Comparison of ENCODE assay signal across 9 mouse cellular contexts in the genomic region with DNA sequence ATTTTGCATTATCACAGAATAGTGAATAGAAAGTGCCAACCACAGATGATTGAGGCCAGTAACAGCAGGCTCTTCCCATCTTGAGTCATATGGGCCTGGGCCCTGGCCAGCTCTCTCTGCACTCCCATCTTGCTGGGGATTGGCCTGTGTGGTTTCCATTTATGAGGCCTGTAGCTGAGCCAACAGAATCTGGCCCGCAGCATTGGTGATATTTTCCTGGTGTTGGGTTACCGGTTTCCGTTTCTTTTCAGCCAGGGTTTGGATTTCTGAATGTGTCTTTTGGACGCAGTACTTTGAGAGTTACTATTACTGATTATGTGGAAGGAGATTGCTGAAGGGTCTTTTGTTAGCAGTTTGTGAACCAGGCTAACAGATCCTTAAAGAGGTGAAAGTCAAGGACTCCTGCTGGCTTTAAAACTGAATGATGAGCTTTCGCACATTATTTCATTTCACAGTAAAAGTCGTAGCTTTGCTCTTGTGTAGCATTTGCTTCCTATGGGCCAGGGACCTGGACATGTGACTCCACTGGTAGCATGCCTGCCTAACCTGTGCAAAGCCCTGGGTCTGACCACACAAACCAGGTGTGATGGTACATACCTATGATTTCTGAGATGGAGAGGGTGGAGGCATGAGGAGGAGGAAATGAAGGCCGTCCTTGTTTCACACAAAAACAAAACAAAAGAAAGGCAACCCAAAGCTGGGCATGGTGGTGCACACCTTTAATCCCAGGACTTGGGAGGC. TPM values are rescaled to one million over a fixed set of nuclear protein-coding genes. Genes with fewer than 3 reads are reported as not detected.
DNase-seq lines count a peak whose midpoint lies in the region; ATAC-seq and TF ChIP-seq lines count a peak whose summit lies in the region.
"Had no signal": no experiment of that assay in that cellular context is flagged by ENCODE, and none has a peak within 500 bp of the region (broad histone marks: within the 10 kb centered on the region; RNA-seq: fewer than 3 reads in every experiment).

No protein-coding gene starts in this region.

- no peak overlapping the region for H3K4me2 ChIP-seq in hindbrain, embryonic 12.5 days (replicated peaks)
- H3K4me2 ChIP-seq in hindbrain, embryonic 14.5 days (replicated peaks): no peak overlapping the region
- peak overlapping the region; percentile 24 for H3K4me2 ChIP-seq in forebrain, postnatal 0 days (ENCODE audit: low read depth)
- no peak overlapping the region for H3K4me2 ChIP-seq in kidney, postnatal 0 days (ENCODE audit: low read length)
- peak overlapping the region; percentile 98 for H3K4me2 ChIP-seq in myocyte (ENCODE audit: low read depth)
- H3K4me2 ChIP-seq: neural tube, embryonic 12.5 days had no signal

- H3K9me3 ChIP-seq in hindbrain, embryonic 12.5 days (replicated peaks): no peaks in the 10 kb centered on the region
- no peaks in the 10 kb centered on the region for H3K9me3 ChIP-seq in hindbrain, embryonic 14.5 days (ENCODE audit: control insufficient read depth, low read length)
- no peaks in the 10 kb centered on the region for H3K9me3 ChIP-seq in forebrain, postnatal 0 days (ENCODE audit: low read length)
- H3K9me3 ChIP-seq in kidney, postnatal 0 days (replicated peaks; ENCODE audit: low read length): no peaks in the 10 kb centered on the region
- H3K9me3 ChIP-seq: neural tube, embryonic 12.5 days had no signal

- ATAC-seq in hindbrain, embryonic 12.5 days (ENCODE audit: low FRiP score): no peak
- ATAC-seq in hindbrain, embryonic 14.5 days (ENCODE audit: low FRiP score): no peak; the same call in 1 of the 2 replicates
- ATAC-seq in forebrain, postnatal 0 days: peak; percentile 74
- ATAC-seq in kidney, postnatal 0 days (replicated peaks; ENCODE audit: low FRiP score, low read depth): no peak
- ATAC-seq in inflammation-experienced regulatory T-cells, adult 6 months: no peak

- no peak overlapping the region for H3ac ChIP-seq in myocyte (ENCODE audit: control insufficient read depth, insufficient read length)

- peaks cover 94% of the 10 kb centered on the region for H3K79me2 ChIP-seq in myocyte (ENCODE audit: control insufficient read depth, insufficient read depth)

- peaks cover 7% of the 10 kb centered on the region for H3K4me1 ChIP-seq in hindbrain, embryonic 12.5 days
- no peaks in the 10 kb centered on the region; the same call in 1 of the 2 replicates for H3K4me1 ChIP-seq in hindbrain, embryonic 14.5 days (replicated peaks; ENCODE audit: control insufficient read depth, insufficient read depth, low read length)
- H3K4me1 ChIP-seq in forebrain, postnatal 0 days (ENCODE audit: insufficient read depth): 0 out of 2 replicates have a peak, but pooled peaks cover 21% of the 10 kb centered on the region
- no peaks in the 10 kb centered on the region for H3K4me1 ChIP-seq in kidney, postnatal 0 days (replicated peaks; ENCODE audit: insufficient read depth, low read length)

- H3K9ac ChIP-seq in hindbrain, embryonic 12.5 days: no peak overlapping the region
- H3K9ac ChIP-seq in hindbrain, embryonic 14.5 days: no peak overlapping the region
- no peak overlapping the region for H3K9ac ChIP-seq in forebrain, postnatal 0 days
- no peak overlapping the region for H3K9ac ChIP-seq in kidney, postnatal 0 days (ENCODE audit: low read depth, low read length)
- H3K9ac ChIP-seq: neural tube, embryonic 12.5 days had no signal

- peaks cover 19% of the 10 kb centered on the region for H3K27me3 ChIP-seq in hindbrain, embryonic 12.5 days
- peaks cover 15% of the 10 kb centered on the region for H3K27me3 ChIP-seq in hindbrain, embryonic 14.5 days (ENCODE audit: control insufficient read depth, insufficient read depth, low read length)
- no peaks in the 10 kb centered on the region for H3K27me3 ChIP-seq in forebrain, postnatal 0 days (ENCODE audit: insufficient read depth, low read length)
- H3K27me3 ChIP-seq in kidney, postnatal 0 days (ENCODE audit: insufficient read depth, low read length): no peaks in the 10 kb centered on the region
- no peaks in the 10 kb centered on the region for H3K27me3 ChIP-seq in myocyte (ENCODE audit: control insufficient read depth, insufficient read depth, insufficient read length)

- no peak for TF ChIP-seq CTCF in forebrain, postnatal 0 days (IDR thresholded peaks at IDR 0.05; ENCODE audit: low read depth)
- no peak for TF ChIP-seq CTCF in kidney, postnatal 0 days (IDR thresholded peaks at IDR 0.05; ENCODE audit: low read depth)

- DNase-seq in hindbrain, embryonic 14.5 days (ENCODE audit: low spot score): no peak
- peak; percentile 81 for DNase-seq in adrenal gland, postnatal 10 days
- DNase-seq in forebrain, postnatal 0 days: peak; percentile 83
- peak; percentile 85 for DNase-seq in kidney, postnatal 0 days (ENCODE audit: low spot score)
- no peak for DNase-seq in c-Kit-positive CD71-positive TER-119-positive erythroid progenitor cells, embryonic 14.5 days (ENCODE audit: low spot score)

- 71% methylated on average over 7 of the region's 7 CpGs for WGBS in hindbrain, embryonic 12.5 days
- 80% methylated on average over 7 of the region's 7 CpGs for WGBS in hindbrain, embryonic 14.5 days
- WGBS in forebrain, postnatal 0 days: 46% methylated on average over 7 of the region's 7 CpGs
- 42% methylated on average over 7 of the region's 7 CpGs for WGBS in kidney, postnatal 0 days

- H3K4me3 ChIP-seq in hindbrain, embryonic 12.5 days: no peak overlapping the region
- no peak overlapping the region for H3K4me3 ChIP-seq in hindbrain, embryonic 14.5 days (replicated peaks; ENCODE audit: low read length)
- no peak overlapping the region for H3K4me3 ChIP-seq in forebrain, postnatal 0 days (ENCODE audit: low read depth, low read length)
- no peak overlapping the region for H3K4me3 ChIP-seq in kidney, postnatal 0 days (replicated peaks; ENCODE audit: low read depth, low read length)
- peak overlapping the region; percentile 13 for H3K4me3 ChIP-seq in myocyte
- H3K4me3 ChIP-seq: neural tube, embryonic 12.5 days had no signal

- peak overlapping the region; percentile 55; the same call in 1 of the 2 replicates for H3K27ac ChIP-seq in hindbrain, embryonic 12.5 days
- no peak overlapping the region for H3K27ac ChIP-seq in hindbrain, embryonic 14.5 days
- peak overlapping the region; percentile 69 for H3K27ac ChIP-seq in forebrain, postnatal 0 days (ENCODE audit: low read depth, low read length)
- no peak overlapping the region for H3K27ac ChIP-seq in kidney, postnatal 0 days
- H3K27ac ChIP-seq: neural tube, embryonic 12.5 days had no signal

- no peaks in the 10 kb centered on the region for H3K36me3 ChIP-seq in hindbrain, embryonic 12.5 days
- no peaks in the 10 kb centered on the region for H3K36me3 ChIP-seq in hindbrain, embryonic 14.5 days (replicated peaks; ENCODE audit: control insufficient read depth, insufficient read depth)
- no peaks in the 10 kb centered on the region for H3K36me3 ChIP-seq in forebrain, postnatal 0 days (ENCODE audit: insufficient read depth)
- no peaks in the 10 kb centered on the region for H3K36me3 ChIP-seq in kidney, postnatal 0 days (ENCODE audit: insufficient read depth, low read length)
- H3K36me3 ChIP-seq in myocyte (ENCODE audit: control insufficient read depth, insufficient read depth): no peaks in the 10 kb centered on the region
- H3K36me3 ChIP-seq: neural tube, embryonic 12.5 days had no signal

- no peak for TF ChIP-seq POLR2A in myocyte (IDR thresholded peaks at IDR 0.05; ENCODE audit: insufficient read length, low read depth)

TF ChIP-seq in myocyte, 11 proteins besides CTCF, POLR2A, EP300 and RAD21:
- TF ChIP-seq MAX (IDR thresholded peaks at IDR 0.05; ENCODE audit: low read depth): no peak
- TF ChIP-seq MYOD1 (IDR thresholded peaks at IDR 0.05; ENCODE audit: control insufficient read depth in 1 of 3, insufficient read length in 2 of 3, low read depth in 2 of 3): peak in 2 of 3 experiments; percentile 7 to 44
- peak; percentile 15 for TF ChIP-seq USF1 (IDR thresholded peaks at IDR 0.05; ENCODE audit: low read depth)
- TF ChIP-seq MYOG (IDR thresholded peaks at IDR 0.05; ENCODE audit: control insufficient read depth in 1 of 3, insufficient read depth in 1 of 3, insufficient read length in 2 of 3, low read depth in 2 of 3): peak in 1 of 3 experiments; percentile 17
- TF ChIP-seq CEBPB (IDR thresholded peaks at IDR 0.05; ENCODE audit: insufficient read depth, poor library complexity, severe bottlenecking): no peak

RNA-seq across cellular contexts. Expression of a gene that starts 5.5 kb away (rescaled TPM):
- polyA plus RNA-seq in hindbrain, embryonic 12.5 days (2016; fragmentation: Nextera tagmentation; extraction: Ambion mirVana): 10.6 and 12.0 TPM in 2 replicates
- polyA plus RNA-seq in hindbrain, embryonic 14.5 days (2014; fragmentation: Nextera tagmentation; extraction: Ambion mirVana): 5.2 and 6.3 TPM in 2 replicates
- total RNA-seq in adrenal gland, postnatal 10 days (2021): 10 to 100 TPM; 10.1 to 13.1 TPM
- 71.5 and 96.0 TPM in 2 replicates for total RNA-seq in forebrain, postnatal 0 days (2014; rRNA removed)
- 26.3 and 26.4 TPM in 2 replicates for polyA plus RNA-seq in forebrain, postnatal 0 days (2015; fragmentation: Nextera tagmentation; extraction: Ambion mirVana)
- polyA plus RNA-seq in kidney, postnatal 0 days (2015; fragmentation: Nextera tagmentation; extraction: Ambion mirVana): 3.2 and 3.3 TPM in 2 replicates
- 7.8 TPM for polyA plus RNA-seq in myocyte (2012; fragmentation: generic; extraction: Trizol)
- polyA plus RNA-seq in inflammation-experienced regulatory T-cells, adult 6 months (2017; shearing (Covaris generic)): 1 to 10 TPM; 1.3 to 2.1 (median 1.6) TPM

Comparison
In these comparisons a context has a peak if more than half of its experiments do, and no peak if none do; other contexts are left out.
1. H3K27ac ChIP-seq: peak in hindbrain, embryonic 12.5 days (single experiment) and forebrain, postnatal 0 days (single experiment); none in hindbrain, embryonic 14.5 days (single experiment) and kidney, postnatal 0 days (single experiment).
2. H3K4me2 ChIP-seq: peak in forebrain, postnatal 0 days (single experiment) and myocyte (single experiment); none in hindbrain, embryonic 12.5 days (single experiment), hindbrain, embryonic 14.5 days (single experiment) and kidney, postnatal 0 days (single experiment).
3. DNase-seq: peak in adrenal gland, postnatal 10 days (single experiment), forebrain, postnatal 0 days (single experiment) and kidney, postnatal 0 days (single experiment); none in hindbrain, embryonic 14.5 days (single experiment) and c-Kit-positive CD71-positive TER-119-positive erythroid progenitor cells, embryonic 14.5 days (single experiment).